Mouse (Mus musculus): ENCODE results near the gene Fam189a1. TPM values are rescaled to one million over a fixed set of nuclear protein-coding genes. Genes with fewer than 3 reads are reported as not detected.

Gene Fam189a1
- total RNA-seq (2023) = not detected

DNA sequence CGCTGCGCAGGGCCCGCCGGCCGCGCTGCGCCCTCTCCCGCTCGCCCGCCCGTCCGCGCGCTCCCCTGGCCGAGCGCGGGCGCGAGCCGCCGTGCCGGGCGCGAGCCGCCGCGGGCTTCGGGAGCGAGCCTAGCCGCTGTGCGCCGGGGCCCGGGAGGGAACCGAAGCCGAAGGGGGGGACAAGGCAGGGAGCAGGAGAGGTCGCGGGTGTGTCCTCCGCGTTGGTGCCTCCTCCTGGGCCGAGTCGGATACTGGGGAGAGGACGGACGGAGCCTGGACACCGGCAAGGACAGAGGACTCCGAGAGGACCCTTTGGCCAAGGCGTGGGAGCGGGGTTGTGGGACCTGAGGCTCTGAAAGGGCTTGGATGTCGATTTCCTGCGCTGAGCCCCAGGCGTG is at the start of gene Fam189a1:
Fam189a1 (minus strand) TSS at position 57 of the 398 bp plus-strand sequence.

DNA sequence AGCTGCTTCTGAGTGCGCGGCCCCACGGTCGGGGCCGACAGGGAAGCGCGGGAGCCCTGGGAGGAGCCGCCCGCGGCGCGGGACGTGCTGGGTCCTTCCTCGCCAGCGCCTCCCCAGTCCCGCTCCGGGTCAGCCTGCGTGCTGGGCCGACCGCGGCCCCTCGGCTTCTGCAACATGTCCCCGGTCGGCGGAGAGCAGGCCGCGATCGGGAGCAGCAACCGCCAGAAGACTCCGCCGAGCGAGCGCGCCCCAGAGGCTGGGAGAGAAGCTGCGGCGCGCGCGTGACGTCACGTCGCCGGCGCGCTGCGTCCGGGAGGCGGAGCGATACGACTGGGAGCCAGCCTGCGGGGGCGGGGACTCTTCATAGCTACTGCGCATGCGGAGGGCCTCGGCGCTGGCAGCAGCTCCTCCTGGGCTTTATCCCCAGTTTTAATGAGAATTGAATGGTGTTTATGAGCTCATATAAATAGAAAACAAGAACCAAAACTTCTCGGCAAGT is 283.6 kb downstream of the Fam189a1 start, which contains the start of gene Nsmce3:
Nsmce3 (minus strand) TSS at position 255 of the 499 bp plus-strand sequence.

All from neutrophil, adult 59 days (primary cell).